Mouse (Mus musculus) cerebellum, adult 8-10 months (tissue): ENCODE measurements around the gene Rnf138rt1.

Experiments
- DNase-seq: peaks from one replicate; pipeline ENCODE4 v3.0.0; 2022

Rnf138rt1 gene

GRCm38 (mm10) chrX:163760617-163761434 is at the start of gene Rnf138rt1:
Gene Rnf138rt1, minus strand, starts transcription at chrX:163761329.
- DNase-seq, result peak; percentile 35

GRCm38 (mm10) chrX:163807270-163807669 is 46.1 kb upstream of the Rnf138rt1 start:
- DNase-seq, result no peak

DNA sequence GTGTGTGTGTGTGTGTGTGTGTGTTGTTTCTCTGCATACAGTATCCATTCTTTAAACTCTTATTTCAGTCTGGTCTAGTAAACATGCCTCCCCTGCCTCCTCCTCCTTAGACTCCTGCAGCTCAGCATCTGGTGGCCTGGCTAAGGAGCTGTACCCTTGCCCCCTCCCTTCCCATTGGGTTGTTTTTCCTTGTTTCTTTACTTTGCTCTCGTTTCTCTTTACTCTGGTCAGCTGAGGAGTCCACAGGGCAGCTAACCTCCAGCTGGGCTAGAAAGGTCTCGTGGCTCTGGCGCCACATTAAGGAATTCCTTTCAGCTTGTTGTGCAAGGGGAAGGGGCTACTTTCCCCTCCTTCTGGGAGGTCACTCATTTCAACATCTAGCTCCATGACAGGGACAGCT is 5.2 kb upstream of the Rnf138rt1 start:
- DNase-seq, result no peak

DNA sequence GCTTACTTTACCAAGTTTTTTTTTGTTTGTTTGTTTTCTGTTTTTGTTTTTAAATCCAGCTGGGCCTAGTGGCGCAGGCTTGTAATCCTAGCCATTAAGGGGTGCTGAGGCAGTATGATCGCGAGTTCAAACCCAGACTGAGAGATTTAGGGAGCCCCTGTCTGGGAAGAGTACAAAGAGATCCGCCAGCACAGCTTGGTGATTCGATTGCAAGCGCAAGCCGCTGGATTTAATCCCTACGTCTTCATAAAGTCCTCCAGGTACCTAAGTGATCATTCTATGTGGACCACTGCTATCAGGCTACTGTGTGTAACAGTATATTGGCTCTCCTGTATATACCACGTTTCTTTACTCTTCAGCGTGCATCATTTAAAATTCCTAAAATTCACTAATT is 303 bp upstream of the Rnf138rt1 start:
- DNase-seq, result no peak

GRCm38 (mm10) chrX:163745996-163746395 is 15.1 kb downstream of the Rnf138rt1 start:
- no peak for DNase-seq

DNA sequence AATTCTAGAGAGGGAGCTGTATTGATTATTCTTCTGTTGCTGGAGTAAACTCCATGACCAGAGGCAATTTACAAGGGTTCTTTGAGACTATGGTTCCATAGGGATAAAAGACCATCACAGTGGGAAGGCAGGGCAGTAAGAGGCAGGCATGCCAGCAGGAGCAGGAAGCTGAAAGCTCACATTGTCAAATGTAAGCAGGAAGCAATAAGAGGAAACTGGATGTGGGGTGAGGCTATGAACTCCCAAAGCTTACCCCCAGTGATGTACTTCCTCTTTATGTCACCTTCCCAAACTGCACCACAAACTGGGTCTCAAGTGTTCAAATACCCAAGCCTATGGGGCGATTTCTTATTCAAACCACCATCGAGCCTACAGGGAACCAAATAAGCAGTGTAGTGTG is 17.2 kb downstream of the Rnf138rt1 start:
- no peak for DNase-seq

GRCm38 (mm10) chrX:163738904-163739303 is 22.2 kb downstream of the Rnf138rt1 start:
- DNase-seq, result no peak

DNA sequence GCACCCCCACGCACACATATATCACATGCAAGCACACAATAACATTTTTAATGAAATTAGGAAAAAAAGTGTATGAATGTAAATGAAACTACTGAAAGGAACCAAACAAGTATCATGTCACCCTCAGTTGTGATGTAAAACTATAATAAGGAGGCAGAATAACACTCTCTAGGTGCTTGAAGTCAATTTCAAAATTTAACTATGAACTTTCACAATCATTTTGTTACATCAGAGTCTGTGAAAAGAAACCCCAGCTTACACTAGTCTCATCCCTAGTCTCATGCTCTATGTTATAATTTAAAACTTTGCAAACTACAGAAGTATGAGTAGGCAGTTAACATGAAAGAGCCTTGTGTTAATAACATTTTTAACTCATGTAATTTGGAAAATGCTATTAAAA is 27.0 kb downstream of the Rnf138rt1 start:
- DNase-seq, result no peak

DNA sequence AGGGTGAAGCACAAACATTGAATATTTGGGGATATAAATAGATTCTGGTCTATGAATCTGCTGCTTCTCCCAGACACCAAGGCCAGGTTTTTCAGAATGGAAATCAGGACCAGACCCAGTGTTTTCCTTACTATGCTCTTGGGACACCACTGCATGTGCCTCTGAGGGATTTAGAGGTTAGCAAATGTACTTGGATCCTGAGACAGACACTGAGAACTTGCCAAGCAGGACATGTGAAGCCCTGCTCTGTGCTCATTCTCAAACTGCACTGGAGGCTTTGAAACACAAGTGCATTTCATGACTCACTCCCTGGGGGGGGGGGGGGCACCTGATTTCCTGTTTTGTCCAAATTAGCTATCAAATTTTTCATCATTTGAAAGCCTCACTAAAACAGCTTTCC is 37.5 kb downstream of the Rnf138rt1 start:
- DNase-seq, result no peak

DNA sequence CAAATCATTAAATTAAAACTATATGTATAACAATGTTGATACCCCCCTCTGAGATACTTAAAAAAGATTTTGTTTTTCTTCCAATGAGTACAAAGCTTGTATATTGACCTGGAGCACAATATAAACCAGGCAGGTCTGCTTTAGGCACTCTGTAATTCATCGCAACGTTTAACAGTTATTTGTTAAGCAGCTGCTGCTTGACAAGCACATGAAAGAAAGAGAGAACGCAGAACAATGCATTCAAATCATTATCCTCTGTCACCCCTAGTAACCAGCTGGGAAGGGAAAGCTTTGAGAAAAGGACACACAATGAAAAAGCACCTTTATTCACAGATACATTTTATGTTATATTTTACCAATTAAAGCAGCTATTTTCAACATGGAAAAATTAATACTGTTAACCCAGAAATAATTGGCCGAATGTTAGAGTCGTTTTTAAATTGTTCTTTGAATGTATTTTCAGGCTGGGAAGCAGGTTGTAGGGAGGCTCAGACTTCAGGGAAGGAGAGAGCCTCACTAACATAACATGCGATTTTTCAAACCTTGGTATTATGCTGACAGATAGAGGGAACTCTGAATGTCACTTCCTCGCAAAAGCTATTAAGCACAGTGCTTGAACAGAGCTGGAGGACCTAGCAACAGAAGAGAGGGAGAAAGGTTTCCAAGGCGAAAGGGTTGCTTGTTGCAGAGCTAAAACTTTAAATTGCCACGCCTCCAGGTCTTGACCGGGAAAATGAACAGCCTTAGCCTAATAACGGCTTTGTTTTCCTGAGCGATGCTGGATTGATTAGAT is 38.1 kb downstream of the Rnf138rt1 start:
- DNase-seq, result no peak

DNA sequence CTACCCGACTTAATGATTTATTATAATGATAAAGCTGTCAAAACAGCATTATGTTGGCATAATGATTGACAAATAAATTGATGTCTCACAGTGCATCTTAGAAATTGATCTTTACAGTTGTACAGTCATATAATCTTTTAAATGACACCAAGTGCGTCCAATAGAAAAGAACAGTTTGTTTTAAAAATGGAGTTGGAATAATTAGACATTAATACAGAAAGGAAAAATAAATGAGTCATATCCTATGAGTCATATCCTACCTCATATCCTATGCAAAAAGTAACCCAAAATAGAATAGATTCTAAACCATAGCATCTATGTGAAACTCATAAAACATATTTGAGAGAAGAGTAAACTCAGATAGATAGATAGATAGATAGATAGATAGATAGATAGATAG is 40.5 kb downstream of the Rnf138rt1 start:
- DNase-seq, result no peak
